Mouse (Mus musculus): ENCODE data around the gene Gm11084.

- no peak for TF ChIP-seq CTCF (IDR thresholded peaks at IDR 0.05; ENCODE audit: borderline replicate concordance, insufficient read depth, low read depth, low read length)
- TF ChIP-seq POLR2A (IDR thresholded peaks at IDR 0.05; ENCODE audit: borderline replicate concordance, insufficient read depth, low read length) = no peak
Measured at GRCm38 (mm10) chr2:72984806-72985205, 1.7 kb downstream of the Gm11084 start.
